Mouse (Mus musculus): Measurements from ENCODE around the gene Gfra1.
A peak's percentile ranks its signal among the peaks of the same experiment; 100 is the strongest.

The Gfra1 gene

GRCm38 (mm10) chr19:58391796-58392195 lies 63.9 kb downstream of the Gfra1 start:
- no peak for DNase-seq

- peak in 1 of 2 experiments; percentile 12 for DNase-seq
Observed at GRCm38 (mm10) chr19:58389466-58389865, 66.2 kb downstream of the Gfra1 start.

GRCm38 (mm10) chr19:58388851-58389447 lies 66.8 kb downstream of the Gfra1 start:
- DNase-seq = peak in 1 of 2 experiments; percentile 6

DNA sequence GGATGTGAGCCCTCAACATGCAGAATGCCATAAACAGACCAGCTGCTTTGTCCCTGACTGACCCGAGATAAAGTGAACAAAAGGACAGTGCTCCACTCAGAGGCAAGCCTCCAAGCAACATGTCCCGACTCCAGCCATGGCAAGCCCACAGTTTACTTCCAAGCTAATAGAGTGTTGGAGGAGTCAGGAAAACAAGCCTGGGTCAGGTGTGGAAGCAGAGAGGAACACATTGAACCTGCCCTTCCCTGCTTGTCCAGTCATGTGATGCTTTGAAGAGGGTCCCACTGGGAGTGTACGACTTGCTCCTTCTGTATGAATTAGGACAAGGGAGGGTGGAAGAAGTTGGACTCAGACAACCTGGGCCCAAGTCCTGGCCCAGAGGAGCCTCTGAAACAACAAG lies 72.4 kb downstream of the Gfra1 start:
- DNase-seq = no peak

GRCm38 (mm10) chr19:58382535-58382934 lies 73.2 kb downstream of the Gfra1 start:
- DNase-seq = no peak

- peak in 1 of 2 experiments; percentile 13 for DNase-seq
Observed at GRCm38 (mm10) chr19:58377969-58378368, 77.7 kb downstream of the Gfra1 start.

DNA sequence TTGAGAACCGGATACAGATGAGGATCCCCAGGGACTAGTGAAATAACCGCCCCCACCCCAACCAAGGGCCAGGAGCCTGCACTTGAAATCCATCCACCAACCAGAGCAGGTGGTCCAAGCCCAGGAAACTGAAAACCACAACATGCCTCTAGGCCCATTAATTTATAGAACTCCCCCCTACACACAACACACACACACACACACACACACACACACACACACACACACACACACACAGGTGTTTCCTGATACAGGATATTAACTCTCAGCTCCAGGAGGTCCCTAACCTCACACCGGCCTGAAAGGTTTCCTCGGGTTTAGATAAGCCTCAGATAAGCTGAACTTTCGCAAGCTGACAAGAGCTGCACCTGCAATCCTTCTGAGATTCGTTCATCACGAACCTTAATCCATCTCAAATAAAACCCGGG lies 79.0 kb downstream of the Gfra1 start:
- peak; percentile 15 to 16 for DNase-seq

DNA sequence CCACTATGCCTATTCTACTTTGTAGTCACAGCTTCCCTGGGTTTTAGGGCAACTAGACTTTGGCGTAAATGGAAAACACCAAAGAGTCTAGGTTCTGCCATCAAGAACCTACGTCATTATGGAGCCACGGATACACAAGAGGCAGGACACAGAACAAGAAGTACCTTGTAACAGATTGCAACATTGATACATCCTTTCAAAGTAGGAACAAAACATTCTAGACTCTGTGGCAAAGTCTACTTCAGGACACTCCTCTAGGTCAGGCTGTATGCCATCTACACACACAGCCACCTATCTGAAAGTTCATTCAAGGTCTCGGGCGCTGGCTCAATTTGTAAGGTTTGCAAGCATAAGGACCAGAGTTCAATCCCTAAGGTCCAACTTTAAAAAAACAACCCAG lies 81.1 kb downstream of the Gfra1 start:
- no peak for DNase-seq

DNA sequence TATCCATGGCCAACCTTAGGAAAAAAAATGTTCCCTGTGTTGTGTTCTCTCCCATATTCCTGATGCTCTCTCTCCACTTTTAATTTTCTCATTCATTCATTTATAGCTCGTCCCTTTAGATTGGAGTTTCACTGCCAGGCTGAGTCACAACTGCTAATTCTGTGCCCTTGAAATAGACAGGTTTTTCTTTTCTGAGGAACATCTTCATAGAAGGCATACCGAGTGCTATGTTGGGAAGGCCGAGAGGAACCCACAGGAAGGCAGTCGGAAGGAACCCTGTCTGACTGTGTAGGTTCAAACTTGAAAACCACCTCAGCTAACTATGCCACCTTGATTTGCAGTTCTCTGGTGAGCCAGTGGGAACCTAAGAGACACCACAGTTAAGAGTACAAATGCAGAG lies 81.6 kb downstream of the Gfra1 start:
- no peak for DNase-seq

DNA sequence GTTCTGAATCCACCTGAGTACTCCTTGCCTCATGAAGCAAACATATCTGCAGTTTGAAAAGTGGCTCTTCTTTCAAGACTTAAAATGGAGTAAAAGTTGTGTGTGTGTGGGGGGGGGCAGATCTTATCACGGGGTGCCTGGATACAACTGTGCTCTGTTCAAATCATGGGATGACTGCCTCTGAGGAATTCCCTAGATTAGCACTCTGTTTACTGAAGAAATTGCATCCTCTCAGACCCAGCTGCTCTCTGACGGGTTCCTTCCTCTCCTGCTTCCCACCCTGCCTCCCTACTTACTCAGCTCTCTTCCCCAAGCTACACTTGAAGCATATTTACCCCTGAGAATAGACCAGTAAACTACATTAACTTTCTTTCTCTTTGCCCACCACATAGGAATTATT lies 87.2 kb downstream of the Gfra1 start:
- no peak for DNase-seq

DNA sequence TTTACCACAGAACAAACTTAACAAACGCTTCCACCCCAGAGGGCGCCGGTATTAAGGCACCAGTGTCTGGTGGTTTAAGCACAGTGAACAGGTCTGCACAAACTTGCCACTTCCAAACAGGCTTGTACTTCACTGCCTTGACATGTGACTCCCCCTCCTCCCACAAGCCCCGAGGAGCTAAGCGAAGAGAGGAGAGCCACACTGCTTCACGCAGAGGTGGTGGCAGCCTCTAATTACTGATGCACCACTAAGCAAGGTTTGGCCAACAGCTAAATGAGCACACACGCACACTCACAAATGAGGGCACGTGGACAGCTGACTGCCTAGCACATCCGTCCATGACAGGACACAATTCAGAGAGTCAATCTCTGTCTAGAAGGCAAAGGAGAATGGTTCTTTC lies 91.0 kb downstream of the Gfra1 start:
- no peak for DNase-seq

DNA sequence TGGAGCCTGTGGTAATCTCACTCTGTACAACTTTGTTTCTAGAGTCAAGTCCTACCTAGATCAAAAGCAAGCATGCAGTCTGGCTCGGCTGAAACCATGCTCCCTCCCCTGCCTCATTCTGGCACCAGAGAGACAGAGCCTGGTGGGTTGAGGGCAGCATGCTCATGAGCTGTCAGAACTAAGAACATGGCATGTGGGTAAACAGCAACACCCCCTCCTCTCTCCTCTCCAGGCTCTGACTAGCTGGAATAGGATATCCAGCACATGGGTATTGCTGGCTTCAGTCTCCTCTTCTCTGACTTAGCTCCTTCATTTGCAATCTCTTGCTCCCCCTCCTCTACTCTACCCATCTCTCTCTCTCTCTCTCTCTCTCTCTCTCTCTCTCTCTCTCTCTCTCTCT lies 94.7 kb downstream of the Gfra1 start:
- DNase-seq = no peak

DNA sequence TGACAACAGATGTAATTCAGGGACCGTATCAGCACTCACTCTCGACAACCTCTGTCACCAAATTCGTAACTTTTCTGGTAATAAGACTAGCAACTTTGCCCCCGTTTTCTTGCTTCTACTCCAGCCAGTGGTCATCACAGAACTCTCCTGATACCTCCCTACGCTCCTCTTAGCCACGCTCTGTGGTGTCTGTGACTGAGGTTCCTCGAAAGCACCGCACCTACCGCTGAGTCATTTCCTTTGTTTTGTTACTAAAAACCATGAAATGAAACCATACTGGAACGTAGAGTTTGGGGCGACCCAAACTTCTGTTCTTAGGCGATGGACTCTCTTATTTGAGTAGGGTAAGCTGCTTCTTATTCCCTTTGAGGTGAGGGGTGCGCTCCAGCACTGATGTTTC lies 97.6 kb downstream of the Gfra1 start:
- DNase-seq = no peak

GRCm38 (mm10) chr19:58353953-58354352 lies 101.8 kb downstream of the Gfra1 start:
- DNase-seq = no peak

GRCm38 (mm10) chr19:58353260-58353870 lies 102.3 kb downstream of the Gfra1 start:
- DNase-seq = no peak

- DNase-seq = no peak
Observed at GRCm38 (mm10) chr19:58349890-58350408, 105.8 kb downstream of the Gfra1 start.

GRCm38 (mm10) chr19:58345137-58345536 lies 110.6 kb downstream of the Gfra1 start:
- no peak for DNase-seq

GRCm38 (mm10) chr19:58341351-58341750 lies 114.4 kb downstream of the Gfra1 start:
- no peak for DNase-seq

DNA sequence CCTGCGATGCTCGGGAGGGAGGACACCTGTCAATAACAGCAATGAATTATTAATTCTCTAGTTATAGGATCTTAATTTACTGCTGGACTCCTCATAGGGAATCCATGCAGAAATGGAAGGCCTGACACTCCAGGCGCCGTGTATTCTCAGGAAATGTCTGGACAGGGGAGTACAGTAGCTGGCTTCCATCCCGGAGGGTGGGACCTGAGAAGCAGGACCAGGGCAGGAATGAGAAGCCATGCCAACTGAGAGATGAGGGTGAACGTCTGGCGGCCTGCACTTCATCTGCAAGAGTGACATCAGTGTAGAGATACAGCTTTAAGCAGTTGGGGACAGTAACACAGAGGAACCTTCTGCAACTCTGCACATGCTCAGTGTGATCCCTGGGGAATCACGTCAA lies 115.5 kb downstream of the Gfra1 start:
- no peak for DNase-seq

DNA sequence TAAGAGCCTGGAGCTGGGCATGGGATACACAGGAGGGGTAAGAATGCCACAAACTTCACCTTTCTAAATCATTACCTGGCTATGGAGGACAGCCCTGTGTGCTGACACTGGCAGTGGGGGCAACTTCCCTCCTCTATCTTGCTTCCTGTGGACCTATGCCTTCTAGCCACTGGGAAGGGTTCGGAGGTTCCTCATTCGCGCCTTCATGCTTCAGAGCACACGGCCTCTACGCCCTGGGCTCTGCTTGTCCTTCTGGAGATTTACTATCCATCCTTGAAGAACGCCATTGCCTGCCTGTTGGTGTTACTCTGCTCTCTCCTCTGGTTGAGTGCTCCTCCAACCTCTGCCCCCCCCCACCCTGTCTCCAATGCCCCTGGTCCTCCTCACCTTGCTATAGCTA lies 118.9 kb downstream of the Gfra1 start:
- no peak for DNase-seq

- no peak for DNase-seq
Observed at GRCm38 (mm10) chr19:58335585-58336530, 119.9 kb downstream of the Gfra1 start.

DNA sequence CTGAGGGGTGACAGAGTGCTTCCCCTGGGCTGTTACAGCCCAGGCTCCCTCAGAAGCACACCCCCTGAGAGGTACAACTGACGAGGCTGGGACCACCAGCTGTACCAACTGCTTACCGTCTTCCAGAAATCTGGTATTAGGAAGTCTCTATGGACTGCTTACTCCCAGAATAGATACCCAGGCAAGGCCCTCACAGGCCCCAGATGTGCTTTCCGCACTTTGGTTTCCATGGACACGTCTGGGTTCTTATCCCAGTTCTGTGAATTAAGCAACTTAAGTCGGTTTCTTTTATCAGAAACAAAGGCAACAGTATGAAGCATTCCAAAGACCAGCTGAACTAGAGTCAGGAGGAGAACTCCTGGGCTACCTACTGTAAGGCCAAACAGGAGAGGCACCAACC lies 126.4 kb downstream of the Gfra1 start:
- DNase-seq = no peak

DNA sequence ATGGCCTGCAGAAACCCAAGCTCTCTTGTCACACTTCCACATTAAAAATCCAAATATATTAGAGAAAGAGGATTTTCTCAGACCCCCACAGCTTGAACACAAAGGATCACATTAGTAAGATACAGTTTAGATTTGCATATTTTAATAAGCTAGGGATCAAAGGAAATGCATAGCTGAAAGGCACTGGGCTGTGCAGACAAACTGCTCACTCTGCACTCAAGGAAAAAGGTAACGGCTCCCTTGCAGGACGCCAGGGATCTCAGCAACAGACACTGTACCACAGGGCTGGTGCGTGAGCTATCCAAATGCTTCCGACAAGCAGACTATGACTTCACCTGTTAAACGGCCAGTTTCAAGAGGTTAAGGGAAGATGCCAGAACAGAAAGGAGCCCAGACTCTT lies 127.7 kb downstream of the Gfra1 start:
- no peak for DNase-seq

GRCm38 (mm10) chr19:58316474-58316873 lies 139.2 kb downstream of the Gfra1 start:
- DNase-seq = no peak
